Mouse (Mus musculus): Measurements from ENCODE around the gene Stat5b. TPM values are rescaled to one million over a fixed set of nuclear protein-coding genes. Genes with fewer than 3 reads are reported as not detected.

The Stat5b gene
- polyA plus RNA-seq, 1 experiment, result 15.1 TPM

DNA sequence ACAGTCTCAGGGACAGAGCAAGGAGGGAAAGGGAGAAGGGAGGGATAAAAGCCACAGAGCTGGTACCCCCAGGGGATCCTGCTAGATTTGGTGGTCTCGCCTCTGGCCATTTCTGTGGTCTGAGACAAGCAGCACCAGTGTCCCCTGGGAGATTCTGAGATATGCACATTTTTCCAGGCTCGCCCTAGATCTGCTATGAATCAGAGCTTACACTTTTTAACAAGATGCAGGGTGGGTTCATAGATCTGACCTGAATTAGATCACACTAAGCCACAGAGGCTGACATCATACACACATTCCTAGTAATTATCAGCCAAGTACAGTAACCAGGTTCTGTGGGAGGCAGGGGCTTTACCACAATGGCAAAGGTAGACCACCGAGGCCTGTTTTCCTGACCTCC is 60.8 kb downstream of the Stat5b start:
- Histone ChIP-seq H3K4me3 (ENCODE audit: insufficient read depth, low read depth, low read length) (no peak overlapping the region), H3K27ac (replicated peaks; ENCODE audit: low read depth, low read length) (peak overlapping the region; percentile 84), H3K4me1 (ENCODE audit: control insufficient read depth, insufficient read depth, insufficient read length, low read length) (peaks cover 12% of the 10 kb centered on the region)

DNA sequence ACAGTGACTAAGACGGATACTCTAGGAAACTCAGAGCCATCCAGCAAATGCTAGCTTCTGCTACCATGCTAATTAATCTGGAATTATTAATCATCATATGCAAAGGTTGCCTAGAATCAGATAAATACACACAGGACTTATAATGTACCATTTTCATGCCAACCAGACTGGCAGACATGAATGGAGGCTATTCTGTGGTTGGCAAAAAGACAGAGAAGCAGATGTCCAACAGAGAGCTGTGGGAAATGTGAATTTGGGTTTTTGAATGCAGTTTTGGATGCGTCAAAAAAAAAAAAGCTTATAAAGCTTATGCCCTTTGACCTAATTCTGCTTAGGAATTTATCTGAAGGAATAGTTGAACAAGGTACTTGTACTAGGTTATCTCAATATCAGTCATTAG is 64.8 kb downstream of the Stat5b start:
- Histone ChIP-seq H3K4me1 (ENCODE audit: control insufficient read depth, insufficient read depth, insufficient read length, low read length) (peaks cover 9% of the 10 kb centered on the region), H3K27ac (replicated peaks; ENCODE audit: low read depth, low read length) (peak overlapping the region; percentile 66; the same call in 1 of the 2 replicates), H3K4me3 (ENCODE audit: insufficient read depth, low read depth, low read length) (no peak overlapping the region)

DNA sequence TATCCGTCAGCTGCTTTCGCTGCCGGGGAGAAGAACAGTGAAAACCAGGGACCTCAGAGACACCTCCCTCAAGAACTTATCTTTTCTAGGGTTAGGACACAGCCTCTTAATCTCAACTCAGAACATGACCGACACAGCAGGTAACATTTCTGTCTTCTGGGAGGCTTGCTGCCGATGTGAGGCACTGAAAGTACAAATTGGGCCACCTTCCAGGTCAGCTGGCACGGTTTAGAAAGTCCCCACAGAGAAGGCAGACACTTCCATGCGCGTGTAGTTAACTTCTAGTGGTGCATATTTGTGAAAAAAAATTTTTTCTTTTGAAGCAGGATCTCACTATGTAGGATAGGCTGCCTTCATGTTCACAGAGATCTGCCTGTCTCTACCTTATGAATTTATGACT is 66.2 kb downstream of the Stat5b start:
- Histone ChIP-seq H3K4me3 (ENCODE audit: insufficient read depth, low read depth, low read length) (no peak overlapping the region), H3K4me1 (ENCODE audit: control insufficient read depth, insufficient read depth, insufficient read length, low read length) (peaks cover 17% of the 10 kb centered on the region), H3K27ac (replicated peaks; ENCODE audit: low read depth, low read length) (no peak overlapping the region)

DNA sequence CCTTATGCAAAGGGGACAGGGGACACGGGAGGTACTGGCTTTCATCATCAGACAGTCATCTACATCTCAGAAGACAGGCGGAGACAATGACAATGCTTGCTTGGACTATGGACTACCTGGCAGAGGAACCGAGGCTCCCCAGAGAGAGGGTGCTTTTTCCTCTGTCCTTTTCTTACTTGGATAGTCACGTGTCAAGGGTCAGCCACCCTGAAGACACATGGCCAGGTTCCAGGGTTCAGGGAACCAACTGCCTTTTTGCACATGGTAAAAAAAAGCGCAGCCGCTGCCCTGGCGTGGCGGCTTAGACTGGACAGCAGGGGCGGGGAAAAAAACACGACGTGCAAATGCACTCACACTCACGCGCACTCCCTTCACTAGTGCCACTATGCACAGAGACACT is 68.0 kb downstream of the Stat5b start:
- no peak overlapping the region for H3K4me3 ChIP-seq (ENCODE audit: insufficient read depth, low read depth, low read length)
- peak overlapping the region; percentile 69 for H3K27ac ChIP-seq (replicated peaks; ENCODE audit: low read depth, low read length)
- H3K4me1 ChIP-seq (ENCODE audit: control insufficient read depth, insufficient read depth, insufficient read length, low read length), result peaks cover 12% of the 10 kb centered on the region

DNA sequence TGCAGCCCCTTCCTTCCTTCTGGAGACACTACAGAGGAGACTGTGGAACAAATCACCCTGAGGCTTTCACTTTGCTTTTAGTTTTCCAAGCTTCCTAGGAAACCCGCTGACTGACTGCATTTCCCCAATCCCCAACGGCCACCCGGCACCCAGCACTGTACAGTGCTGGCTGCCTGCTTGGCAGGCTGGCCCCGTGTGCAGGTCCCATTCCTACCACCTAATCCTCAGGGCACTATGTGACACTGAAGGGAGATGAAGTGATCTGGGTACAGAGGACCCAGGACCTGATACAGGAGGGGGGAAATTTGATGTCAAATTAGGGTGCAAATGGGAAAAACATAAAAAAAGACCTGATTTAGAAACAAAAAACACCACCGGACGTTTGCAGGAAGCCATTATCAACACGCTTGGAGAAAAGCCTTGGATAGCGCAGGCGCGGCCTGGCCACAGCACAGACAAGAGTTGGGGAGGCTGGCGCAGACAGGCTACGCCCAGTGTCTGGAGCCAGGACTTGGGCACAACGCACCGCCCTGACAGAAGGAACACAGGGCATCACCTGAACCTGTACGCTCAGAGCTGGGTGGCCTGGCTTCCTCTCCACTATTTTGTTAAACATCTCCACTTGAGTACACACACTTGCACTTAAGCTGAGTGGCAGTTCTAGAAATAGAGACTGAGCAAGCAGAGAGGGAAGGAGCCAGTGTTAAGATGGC is 68.6 kb downstream of the Stat5b start:
- peaks cover 12% of the 10 kb centered on the region for H3K4me1 ChIP-seq (ENCODE audit: control insufficient read depth, insufficient read depth, insufficient read length, low read length)
- peak overlapping the region; percentile 69 for H3K27ac ChIP-seq (replicated peaks; ENCODE audit: low read depth, low read length)
- no peak overlapping the region for H3K4me3 ChIP-seq (ENCODE audit: insufficient read depth, low read depth, low read length)

DNA sequence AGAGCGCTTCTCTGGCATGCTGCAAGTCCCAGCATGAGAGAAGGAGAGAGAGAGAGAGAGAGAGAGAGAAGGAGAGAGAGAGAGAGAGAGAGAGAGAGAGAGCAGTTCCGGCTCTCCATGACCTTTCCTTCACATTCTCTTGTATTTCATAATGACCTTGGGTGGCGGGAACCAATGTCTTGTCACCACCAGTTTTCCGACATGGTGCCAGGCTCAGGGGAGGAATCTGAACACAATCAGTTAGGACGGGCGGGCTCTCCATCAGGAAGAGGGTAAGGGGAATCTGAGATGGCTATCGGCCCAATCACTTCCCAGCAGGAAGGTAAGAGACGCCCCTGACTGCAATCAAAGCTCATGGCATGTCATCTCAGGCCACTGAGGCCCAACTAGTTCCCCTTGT is 70.3 kb downstream of the Stat5b start:
- Histone ChIP-seq H3K4me3 (ENCODE audit: insufficient read depth, low read depth, low read length) (no peak overlapping the region), H3K27ac (replicated peaks; ENCODE audit: low read depth, low read length) (peak overlapping the region; percentile 54), H3K4me1 (ENCODE audit: control insufficient read depth, insufficient read depth, insufficient read length, low read length) (peaks cover 8% of the 10 kb centered on the region; the same call in 1 of the 2 replicates)

DNA sequence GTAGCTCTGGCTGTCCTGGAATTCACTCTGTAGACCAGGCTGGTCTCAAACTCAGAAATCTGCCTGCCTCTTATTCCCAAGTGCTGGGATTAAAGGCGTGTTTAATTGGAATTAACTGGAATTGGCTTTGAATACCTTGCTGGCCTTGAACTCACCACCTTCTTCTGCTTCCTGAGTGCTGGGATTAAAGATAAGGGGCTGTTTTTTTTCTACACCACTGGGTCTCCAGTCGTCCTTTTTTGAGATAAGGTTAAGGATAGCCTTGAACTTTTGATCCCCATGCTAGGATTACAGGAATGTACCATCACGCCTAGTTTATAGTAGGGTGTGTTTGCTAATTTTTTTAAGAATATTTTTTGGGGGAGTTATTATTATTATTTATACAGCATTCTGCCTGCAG is 72.5 kb downstream of the Stat5b start:
- Histone ChIP-seq H3K27ac (replicated peaks; ENCODE audit: low read depth, low read length) (no peak overlapping the region), H3K4me1 (ENCODE audit: control insufficient read depth, insufficient read depth, insufficient read length, low read length) (peaks cover 8% of the 10 kb centered on the region; the same call in 1 of the 2 replicates), H3K4me3 (ENCODE audit: insufficient read depth, low read depth, low read length) (no peak overlapping the region)

DNA sequence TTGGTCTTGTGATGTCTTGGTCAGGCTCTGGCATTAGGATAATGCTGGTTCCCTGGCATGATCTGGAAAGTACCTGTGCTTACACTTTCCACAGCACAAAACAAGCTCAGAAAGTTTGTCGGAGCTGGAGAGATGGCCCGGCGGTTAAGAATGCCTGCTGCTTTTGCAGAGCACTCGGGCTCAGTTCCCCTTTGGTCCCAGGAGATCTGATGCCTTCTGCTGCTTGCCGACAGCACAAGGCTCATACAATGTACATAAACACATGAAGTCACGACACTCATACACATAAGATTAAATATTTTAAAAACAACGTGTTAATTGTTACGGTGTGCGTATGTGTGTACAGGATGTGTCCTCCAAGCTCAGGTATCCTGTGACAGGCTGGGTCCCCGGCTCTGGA is 74.6 kb downstream of the Stat5b start:
- Histone ChIP-seq H3K27ac (replicated peaks; ENCODE audit: low read depth, low read length) (no peak overlapping the region), H3K4me3 (ENCODE audit: insufficient read depth, low read depth, low read length) (no peak overlapping the region)

DNA sequence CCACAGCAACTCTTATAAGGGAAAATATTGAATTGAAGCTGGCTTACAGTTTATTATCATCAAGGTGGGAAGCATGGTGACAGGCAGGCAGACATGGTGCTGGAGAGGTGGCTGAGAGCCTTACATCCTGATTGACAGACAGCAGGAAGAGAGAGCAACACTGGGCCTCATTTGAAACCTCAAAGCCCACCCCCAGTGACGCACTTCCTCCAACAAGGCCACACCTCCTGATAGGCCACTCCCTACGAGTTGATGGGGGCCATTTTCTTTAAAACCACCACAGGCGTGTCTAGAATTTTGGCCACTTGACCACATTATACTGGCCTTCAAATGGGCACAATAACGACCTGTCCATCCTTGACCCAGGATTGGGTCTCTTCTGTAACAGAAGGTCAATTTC is 76.3 kb downstream of the Stat5b start:
- Histone ChIP-seq H3K27ac (replicated peaks; ENCODE audit: low read depth, low read length) (no peak overlapping the region), H3K4me1 (ENCODE audit: control insufficient read depth, insufficient read depth, insufficient read length, low read length) (peaks cover 5% of the 10 kb centered on the region), H3K4me3 (ENCODE audit: insufficient read depth, low read depth, low read length) (no peak overlapping the region)

More for the DNA sequence above, 74.6 kb downstream of the Stat5b start:
- peaks cover 8% of the 10 kb centered on the region; the same call in 1 of the 2 replicates for H3K4me1 ChIP-seq (ENCODE audit: control insufficient read depth, insufficient read depth, insufficient read length, low read length)

DNA sequence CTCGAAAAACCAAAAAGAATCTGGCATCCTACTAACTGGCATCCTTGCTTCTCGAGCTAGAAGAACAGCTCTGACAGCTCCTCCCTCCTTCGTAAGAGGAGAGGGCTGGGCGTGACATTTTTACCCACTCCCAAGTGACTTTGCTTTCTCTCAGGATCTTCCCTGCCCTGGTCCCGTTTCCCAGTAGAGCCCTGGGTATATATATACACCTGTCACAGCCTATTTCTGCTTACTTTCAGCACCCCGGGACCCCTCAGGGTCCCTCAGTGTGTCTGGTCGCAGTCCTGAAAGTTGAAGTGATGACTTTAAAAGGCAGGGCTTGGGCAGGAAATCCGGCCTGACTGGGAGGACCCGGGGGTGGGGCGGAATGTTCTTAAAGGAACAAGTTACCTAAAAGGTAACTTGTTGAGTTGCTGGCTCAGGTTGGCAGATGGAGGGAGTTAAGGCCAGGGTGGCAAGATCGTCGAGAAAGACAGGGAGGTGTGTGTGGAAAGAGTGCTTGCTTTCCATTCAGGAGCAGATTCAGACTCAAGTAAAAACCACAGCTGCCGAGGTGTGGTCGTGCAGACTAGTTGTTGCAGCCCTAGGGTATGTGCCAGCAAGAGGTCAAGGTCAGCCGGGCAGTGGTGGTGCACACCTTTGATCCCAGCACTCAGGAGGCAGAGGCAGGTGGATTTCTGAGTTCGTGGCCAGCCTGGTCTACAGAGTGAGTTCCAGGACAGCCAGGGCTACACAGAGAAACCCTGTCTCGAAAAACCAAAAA is 79.7 kb downstream of the Stat5b start, which contains the start of gene Ghdc:
Gene Ghdc (minus strand): TSS at position 312 of the 763 bp plus-strand sequence.
- peak within 1 kb of the TSS; percentile 98 for H3K4me3 ChIP-seq (ENCODE audit: insufficient read depth, low read depth, low read length)
- H3K27ac ChIP-seq (replicated peaks; ENCODE audit: low read depth, low read length), result peak within 1 kb of the TSS; percentile 97
- peaks cover 5% of the 10 kb centered on the region for H3K4me1 ChIP-seq (ENCODE audit: control insufficient read depth, insufficient read depth, insufficient read length, low read length)

DNA sequence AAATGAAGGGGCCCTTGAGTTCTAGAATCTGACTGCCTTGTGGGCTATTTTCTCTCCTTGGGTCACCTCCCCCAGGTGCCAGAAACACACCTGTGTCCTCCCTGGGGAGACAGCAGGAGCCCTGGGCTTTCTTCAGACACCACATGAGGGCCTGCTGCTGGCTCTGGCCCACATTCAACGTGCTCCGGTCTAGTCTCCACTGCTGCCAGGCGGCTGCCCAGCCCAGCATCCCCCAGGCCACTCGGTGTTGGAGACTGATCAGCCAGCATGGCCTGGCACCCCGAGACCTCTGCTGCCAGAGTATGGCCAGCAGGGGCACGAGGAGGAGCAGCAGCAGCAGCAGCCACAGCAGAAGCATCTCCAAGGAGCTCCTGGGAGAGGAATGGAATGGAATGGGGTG is 80.5 kb downstream of the Stat5b start:
- Histone ChIP-seq H3K4me3 (ENCODE audit: insufficient read depth, low read depth, low read length) (peak overlapping the region; percentile 98), H3K27ac (replicated peaks; ENCODE audit: low read depth, low read length) (no peak overlapping the region), H3K4me1 (ENCODE audit: control insufficient read depth, insufficient read depth, insufficient read length, low read length) (peaks cover 5% of the 10 kb centered on the region)

DNA sequence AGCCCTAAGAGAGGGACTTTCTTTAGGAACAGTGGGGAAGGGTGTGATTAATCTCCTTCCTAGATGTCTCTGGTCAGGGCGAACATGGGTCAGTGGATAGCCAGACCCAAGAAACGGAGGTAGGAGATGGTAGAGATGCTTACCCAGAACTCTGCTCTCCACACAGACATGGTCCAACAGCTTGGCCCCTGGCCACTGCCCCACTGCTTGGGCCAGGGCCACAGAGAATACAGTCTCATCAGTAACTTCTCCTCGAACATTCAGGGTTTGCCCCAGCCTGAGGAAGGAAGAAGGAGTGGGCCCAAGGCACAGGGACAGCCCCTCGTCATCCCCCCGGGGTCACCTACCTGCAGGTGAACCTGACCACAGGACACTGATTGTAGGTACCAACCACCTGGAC is 82.7 kb downstream of the Stat5b start:
- H3K4me3 ChIP-seq (ENCODE audit: insufficient read depth, low read depth, low read length), result no peak overlapping the region
- H3K4me1 ChIP-seq (ENCODE audit: control insufficient read depth, insufficient read depth, insufficient read length, low read length), result peaks cover 5% of the 10 kb centered on the region
- H3K27ac ChIP-seq (replicated peaks; ENCODE audit: low read depth, low read length), result no peak overlapping the region

DNA sequence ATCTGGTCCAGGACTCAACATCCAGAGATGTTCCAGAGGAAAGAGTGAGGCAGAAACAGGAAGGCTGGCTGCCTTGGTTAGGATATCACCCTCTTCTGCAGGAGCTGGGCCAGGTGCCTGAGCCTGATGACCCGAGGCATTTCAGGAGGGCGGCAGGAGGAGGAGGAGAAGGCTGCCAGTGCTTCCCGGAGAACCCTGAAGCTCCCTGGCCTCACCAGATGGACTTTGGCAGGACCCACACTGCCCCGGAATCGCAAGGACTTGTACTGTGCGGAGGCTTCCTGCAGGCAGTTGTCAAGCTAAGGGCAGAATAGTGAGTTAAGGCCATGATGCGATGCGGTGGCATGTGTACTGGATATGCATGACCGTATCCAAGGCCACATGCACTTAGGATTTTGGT is 83.8 kb downstream of the Stat5b start:
- no peak overlapping the region for H3K4me3 ChIP-seq (ENCODE audit: insufficient read depth, low read depth, low read length)
- H3K4me1 ChIP-seq (ENCODE audit: control insufficient read depth, insufficient read depth, insufficient read length, low read length), result peaks cover 5% of the 10 kb centered on the region
- H3K27ac ChIP-seq (replicated peaks; ENCODE audit: low read depth, low read length), result no peak overlapping the region

DNA sequence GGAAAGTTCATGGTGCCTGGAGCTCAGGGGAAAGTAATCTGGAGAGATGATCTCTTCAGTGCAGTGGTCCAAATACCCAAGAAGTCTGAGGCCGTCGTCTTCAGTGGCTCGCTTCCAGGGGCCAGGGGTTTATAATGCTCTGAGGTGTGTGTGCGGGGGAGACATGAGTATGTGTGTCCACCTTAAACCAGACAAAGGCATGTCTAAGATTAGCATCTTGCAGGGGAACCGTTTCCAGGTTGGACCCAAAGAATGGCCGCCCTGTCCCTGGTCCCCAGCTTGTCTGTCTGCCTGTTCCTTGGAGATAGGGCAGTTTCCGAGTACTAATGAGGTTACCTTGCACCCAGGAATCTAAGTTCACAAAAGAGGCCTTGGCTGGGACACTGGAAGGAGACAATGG is 87.7 kb downstream of the Stat5b start, which contains the start of gene Hcrt:
Gene Hcrt (minus strand): TSS at position 101 of the 400 bp plus-strand sequence.
- H3K27ac ChIP-seq (replicated peaks; ENCODE audit: low read depth, low read length), result no peak within 1 kb of the TSS
- H3K4me1 ChIP-seq (ENCODE audit: control insufficient read depth, insufficient read depth, insufficient read length, low read length), result no peaks in the 10 kb centered on the region
- peak within 1 kb of the TSS; percentile 80 for H3K4me3 ChIP-seq (ENCODE audit: insufficient read depth, low read depth, low read length)

DNA sequence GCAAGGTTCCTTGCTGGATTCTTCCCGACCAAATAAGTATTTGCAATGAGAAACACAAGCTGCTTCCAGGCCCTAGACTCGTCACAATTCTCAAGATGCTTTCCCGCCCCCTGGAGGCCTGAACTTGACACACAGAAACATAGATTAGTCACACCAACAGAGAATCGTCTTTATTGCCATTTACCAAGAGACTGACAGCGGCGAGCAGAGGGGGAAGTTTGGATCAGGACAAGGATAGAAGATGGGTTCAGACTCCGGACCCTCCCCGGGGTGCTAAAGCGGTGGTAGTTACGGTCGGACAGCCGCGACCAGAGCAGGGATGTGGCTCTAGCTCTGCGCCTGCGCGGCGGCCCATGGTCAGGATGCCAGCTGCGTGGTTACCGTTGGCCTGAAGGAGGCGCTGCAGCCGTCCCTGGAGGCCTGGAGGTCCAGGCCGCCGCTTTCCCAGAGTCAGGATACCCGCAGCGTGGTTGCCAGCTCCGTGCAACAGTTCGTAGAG is 88.9 kb downstream of the Stat5b start:
- Histone ChIP-seq H3K4me1 (ENCODE audit: control insufficient read depth, insufficient read depth, insufficient read length, low read length) (no peaks in the 10 kb centered on the region), H3K27ac (replicated peaks; ENCODE audit: low read depth, low read length) (no peak overlapping the region), H3K4me3 (ENCODE audit: insufficient read depth, low read depth, low read length) (peak overlapping the region; percentile 80)
